Mouse (Mus musculus): ENCODE data around the gene Kitl.

The Kitl gene

DNA sequence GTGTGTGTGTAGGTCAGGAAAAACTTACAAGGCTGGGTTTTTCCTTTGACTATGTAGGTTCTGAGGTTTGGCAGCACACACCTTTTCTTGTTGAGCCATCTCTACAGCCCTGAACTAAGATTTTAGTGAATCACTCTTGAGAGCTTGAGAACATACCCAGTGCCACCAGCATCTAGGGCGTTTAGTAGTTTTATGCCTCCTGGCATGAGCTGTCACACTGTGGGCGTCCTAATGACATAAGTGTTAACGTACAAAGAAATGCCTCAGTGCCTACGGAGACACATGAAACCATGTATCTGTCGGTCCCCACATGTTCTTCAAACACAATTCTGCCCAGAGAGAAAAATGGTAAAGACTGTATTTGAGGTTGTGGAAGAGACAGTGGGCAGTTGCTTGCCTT, 15.0 kb downstream of the Kitl start:
- DNase-seq (ENCODE audit: low read depth, low spot score): no peak

- no peak for DNase-seq (ENCODE audit: low read depth, low spot score)
These were observed 15.6 kb downstream of the Kitl start for GRCm38 (mm10) chr10:100030980-100031516.

DNA sequence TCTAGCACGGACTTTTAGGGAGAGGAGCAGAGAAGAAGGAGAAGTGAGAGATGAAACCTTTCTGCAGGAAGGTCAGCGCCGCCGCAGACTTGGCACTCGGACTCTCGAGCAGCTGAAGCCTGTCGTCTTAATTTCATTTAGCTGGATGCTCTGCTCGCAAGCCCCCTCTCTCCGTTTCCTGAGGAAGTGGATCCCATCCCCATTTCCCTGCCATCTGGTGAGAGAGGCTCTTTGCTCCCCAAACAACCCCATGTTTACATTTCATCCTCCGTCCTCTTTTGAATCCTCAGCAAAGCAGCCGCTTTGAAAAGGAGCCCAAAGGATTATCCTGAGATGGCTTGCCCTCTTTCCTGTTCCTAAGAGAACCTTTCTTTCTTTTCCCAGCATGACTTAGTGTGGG, 16.2 kb downstream of the Kitl start:
- DNase-seq (ENCODE audit: low read depth, low spot score): no peak

DNA sequence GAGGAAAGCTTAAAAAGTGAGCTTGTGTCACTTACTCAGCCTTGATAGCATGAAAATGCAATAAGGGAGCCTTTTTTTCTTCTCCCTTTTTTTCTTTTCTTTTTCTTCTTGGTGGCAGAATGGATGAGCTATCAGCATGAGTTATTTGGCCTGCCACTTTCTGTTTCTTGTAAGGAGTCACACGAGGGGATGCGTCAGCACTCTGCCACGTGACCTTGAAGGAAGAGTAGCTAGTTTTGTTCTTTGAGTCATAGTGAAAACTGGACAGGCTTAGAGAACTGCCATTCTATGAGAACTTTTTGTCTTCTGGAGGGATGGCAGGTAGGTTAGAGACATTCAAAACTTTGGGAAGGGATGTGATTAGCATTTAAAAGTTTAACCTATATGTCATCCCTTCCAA, 17.1 kb downstream of the Kitl start:
- no peak for DNase-seq (ENCODE audit: low read depth, low spot score)

GRCm38 (mm10) chr10:100036021-100036420, 20.6 kb downstream of the Kitl start:
- DNase-seq (ENCODE audit: low read depth, low spot score): no peak

DNA sequence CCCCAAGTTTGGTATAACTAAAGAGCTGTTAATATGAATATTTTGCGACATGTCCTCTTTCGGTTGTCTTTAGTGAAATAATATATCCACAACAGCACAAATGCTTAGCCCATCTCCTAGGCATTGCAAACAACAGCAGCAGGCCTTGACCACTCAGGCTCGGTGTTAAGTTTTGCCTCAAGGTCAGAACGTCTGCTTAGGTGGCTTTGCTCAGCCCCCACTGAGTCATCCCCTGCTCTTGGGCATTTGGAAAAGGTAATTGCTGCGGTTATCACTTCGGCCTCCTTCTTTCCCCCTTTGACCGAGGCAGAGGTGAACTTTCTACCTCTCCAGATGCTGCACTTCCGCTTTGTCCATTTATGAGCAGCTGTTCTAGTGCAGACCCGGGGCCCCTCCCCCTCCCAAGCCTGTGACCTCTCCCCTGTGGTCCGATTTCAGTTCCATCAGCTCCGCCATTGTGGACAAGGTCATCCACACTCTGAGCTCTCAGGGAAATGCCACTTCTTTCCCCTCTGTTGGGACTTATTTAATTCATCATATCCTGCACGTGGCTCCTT, 23.0 kb downstream of the Kitl start:
- DNase-seq (ENCODE audit: low read depth, low spot score): peak; percentile 58

DNA sequence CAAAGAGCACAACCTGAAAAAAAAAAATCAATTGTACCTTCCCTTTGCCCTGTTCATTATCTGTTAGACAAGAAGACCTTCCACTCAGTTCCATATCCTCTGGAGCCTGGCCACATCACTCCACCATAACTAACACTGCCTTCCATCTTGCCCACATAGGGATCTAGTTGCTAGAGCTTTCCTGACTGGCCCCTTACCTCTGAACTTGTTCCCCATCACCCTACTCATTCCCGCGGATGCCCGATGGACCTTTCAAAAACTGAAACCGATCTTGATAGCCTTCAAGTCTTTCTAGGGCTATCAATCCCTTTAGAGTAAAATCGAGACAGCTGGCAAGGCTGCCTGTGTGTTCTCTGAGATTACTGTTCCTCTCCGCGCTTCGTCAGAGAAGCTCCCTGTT, 23.6 kb downstream of the Kitl start:
- DNase-seq (ENCODE audit: low read depth, low spot score): no peak

- no peak for DNase-seq (ENCODE audit: low read depth, low spot score)
These were observed 28.3 kb downstream of the Kitl start for GRCm38 (mm10) chr10:100043748-100044147.

DNA sequence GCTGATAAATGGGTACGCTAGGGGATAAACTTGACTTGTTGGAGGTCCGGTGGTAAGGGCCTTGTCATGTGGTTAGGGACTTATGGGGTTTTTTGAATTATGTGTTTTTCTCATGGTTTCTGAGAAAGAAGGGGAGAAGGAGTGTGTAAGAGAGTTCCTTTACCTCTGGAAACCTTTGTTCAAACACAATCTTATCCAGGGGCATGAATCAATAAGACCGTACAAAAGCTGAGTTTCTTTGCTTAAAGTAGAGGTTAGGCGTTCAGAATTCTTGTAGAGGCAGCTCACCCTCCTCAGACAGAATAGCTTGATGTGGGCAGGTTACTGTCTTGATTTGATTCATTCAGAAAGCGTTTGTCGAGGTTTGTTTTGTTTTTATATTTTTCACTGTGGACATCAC, 28.7 kb downstream of the Kitl start:
- no peak for DNase-seq (ENCODE audit: low read depth, low spot score)

GRCm38 (mm10) chr10:100051146-100051783, 35.8 kb downstream of the Kitl start:
- DNase-seq (ENCODE audit: low read depth, low spot score): no peak

DNA sequence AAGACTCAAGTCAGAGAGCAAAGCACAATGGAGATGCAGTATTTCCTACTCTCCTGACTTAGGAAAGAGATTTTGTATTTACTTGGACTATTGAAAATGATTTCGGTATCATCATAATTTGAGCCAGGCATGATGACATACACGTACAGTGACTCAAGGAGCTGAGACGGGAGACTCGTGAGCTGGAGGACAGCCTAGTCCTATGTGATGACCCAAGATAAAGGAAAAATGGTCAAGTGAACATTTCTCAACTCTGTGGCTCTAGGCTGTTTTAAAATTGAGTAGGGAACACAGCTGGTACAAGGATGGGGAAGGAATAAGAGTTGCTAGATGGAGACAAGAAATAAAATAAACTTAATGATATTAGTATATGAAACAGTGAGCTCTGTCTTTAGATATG, 37.0 kb downstream of the Kitl start:
- no peak for DNase-seq (ENCODE audit: low read depth, low spot score)

- no peak for DNase-seq (ENCODE audit: low read depth, low spot score)
These were observed 37.5 kb downstream of the Kitl start for GRCm38 (mm10) chr10:100052911-100053310.

DNA sequence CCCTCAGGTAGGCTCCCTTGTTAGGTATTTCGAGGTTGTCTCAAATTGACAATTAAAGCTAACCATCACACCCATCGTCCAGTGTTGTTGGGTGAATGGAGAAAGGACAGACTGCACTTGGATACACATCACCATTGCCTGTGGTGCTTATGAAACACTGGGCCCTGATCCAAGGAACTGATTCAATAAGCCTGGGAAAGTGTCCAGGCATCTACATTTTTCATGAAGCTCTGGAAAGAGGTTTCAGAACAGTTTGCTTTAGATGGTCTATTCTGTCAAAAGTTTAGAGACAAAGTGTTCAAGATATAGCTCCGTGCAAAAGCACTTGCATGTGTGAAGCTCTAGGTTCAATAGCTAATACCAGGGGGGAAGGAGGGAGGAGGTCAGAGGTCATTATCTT, 38.6 kb downstream of the Kitl start:
- DNase-seq (ENCODE audit: low read depth, low spot score): no peak

DNA sequence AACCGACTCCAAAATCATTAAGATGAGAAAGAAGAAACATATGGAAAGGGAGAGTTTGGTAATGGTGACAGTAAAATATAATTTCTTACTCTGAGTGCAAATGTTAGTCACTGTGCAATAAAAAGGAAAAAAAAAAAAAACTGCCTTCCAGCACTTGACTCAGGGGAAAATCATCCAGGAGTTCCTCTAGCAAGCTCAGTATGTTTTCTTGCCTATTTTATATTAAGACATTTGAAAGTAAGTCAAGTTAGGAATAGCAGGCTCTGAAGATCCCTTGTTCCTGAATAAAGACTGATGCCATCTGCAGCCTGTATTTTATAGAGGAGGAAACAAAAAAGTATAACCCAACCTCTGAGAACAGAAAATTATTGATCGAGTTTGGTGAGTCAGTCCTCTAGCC, 39.7 kb downstream of the Kitl start:
- DNase-seq (ENCODE audit: low read depth, low spot score): no peak

- DNase-seq (ENCODE audit: low read depth, low spot score): no peak
These were observed 41.7 kb downstream of the Kitl start for GRCm38 (mm10) chr10:100057106-100057623.

- no peak for DNase-seq (ENCODE audit: low read depth, low spot score)
These were observed 43.9 kb downstream of the Kitl start for GRCm38 (mm10) chr10:100059356-100059755.

- peak; percentile 88 for DNase-seq (ENCODE audit: low read depth, low spot score)
These were observed 50.3 kb downstream of the Kitl start for GRCm38 (mm10) chr10:100065529-100066301.

DNA sequence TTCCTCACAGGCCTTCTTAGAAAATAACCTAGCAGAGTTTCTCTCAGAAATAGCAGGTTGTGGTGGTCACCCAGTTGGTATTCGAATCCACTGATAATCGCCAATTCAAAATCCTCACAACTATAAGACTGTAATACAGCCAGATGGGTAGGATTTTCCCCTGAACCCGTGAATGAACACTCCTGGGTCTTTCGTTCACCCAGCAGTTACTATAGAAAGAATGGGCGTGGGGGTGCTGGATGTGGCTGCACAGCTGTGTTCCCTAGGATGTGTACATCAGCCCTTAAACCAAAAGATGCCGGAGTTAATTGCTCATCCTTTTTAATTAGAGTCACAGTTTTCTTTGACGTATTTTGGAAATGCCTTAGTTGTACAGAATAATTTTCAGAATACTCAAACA, 50.9 kb downstream of the Kitl start:
- DNase-seq (ENCODE audit: low read depth, low spot score): peak; percentile 61

DNA sequence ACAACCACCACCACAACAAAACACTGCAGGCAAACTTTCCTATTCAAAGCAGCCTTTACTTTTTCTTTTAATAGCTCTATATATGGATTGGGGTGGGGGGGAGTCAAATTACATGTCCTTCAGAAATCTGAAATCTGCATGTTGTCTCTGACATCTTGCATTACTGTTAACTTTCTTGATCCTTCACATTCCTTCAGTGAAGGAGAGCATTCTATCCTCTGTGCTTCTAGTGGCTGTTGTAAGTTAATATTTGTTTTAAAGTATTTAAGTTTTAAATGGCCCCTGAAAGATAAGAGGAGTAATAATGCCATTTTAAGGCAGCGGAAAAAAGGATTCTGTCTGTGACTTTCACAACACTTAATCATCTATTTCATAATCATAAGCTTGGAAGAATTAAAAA, 57.2 kb downstream of the Kitl start:
- no peak for DNase-seq (ENCODE audit: low read depth, low spot score)

- no peak for DNase-seq (ENCODE audit: low read depth, low spot score)
These were observed 57.7 kb downstream of the Kitl start for GRCm38 (mm10) chr10:100073092-100073491.

DNA sequence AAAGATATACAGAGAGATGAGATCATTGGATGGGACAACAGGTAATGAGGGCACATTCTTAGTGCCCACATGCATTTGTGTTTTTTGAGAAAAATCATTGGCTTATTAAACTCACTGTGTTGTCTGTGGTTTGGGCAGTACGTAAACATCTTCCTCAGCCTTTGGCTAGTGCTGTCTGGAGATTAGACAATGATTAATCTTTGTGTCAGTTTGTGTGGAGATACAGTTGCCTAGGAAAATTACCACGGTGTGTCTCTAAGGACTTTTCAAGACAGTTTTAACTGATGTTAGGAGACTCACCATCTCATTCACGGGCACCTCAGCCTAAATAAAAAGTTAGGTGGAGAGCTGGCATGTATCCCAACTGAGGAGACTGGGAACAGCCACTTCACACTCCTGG, 85.7 kb downstream of the Kitl start:
- DNase-seq (ENCODE audit: low read depth, low spot score): no peak

DNA sequence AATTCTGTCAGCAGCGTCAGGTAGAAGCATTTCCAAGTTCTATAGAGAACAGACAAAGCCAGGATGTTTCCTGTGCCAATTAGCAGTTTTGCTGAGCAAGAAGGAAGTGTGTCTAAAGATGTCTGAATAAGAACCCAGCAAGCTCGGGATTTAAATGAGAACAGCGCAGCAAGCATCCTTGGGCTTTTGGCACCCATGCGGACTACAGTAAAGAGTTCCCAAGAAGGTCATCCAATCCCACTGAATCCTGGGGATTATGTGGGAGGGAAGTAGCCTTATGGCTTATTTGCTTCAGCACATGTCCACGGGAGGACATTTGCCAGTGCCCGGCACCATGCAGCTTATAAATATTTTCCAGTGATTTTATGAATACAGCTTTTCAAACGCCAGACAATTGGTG, 95.8 kb downstream of the Kitl start:
- DNase-seq (ENCODE audit: low read depth, low spot score): peak; percentile 30

GRCm38 (mm10) chr10:100115570-100115969, 100.1 kb downstream of the Kitl start:
- DNase-seq (ENCODE audit: low read depth, low spot score): no peak
